Mouse (Mus musculus) heart, postnatal 0 days (tissue): ENCODE measurements around the gene Gm20431. TPM values are rescaled to one million over a fixed set of nuclear protein-coding genes. Genes with fewer than 3 reads are reported as not detected.

Source experiments
- ATAC-seq: fragments of 200-750 bp; cut with Nextera tagmentation; 2 replicates; pipeline ENCODE4 v1.8.0; 2017; ENCODE audit warnings: low read depth, moderate number of reproducible peaks, moderate library complexity; ENCODE audit not compliant: insufficient read depth
- DNase-seq: peaks from one replicate; pipeline ENCODE4 v3.0.0-alpha.2; 2016; ENCODE audit warnings: low spot score
- H3K27ac ChIP-seq: fragments of 300-500 bp; sonication (generic); 2 replicates; pipeline ENCODE4 v1.5.1; 2014; ENCODE audit warnings: low read depth, mild to moderate bottlenecking
- H3K27me3 ChIP-seq: fragments of 300-500 bp; sonication (generic); 2 replicates; pipeline ENCODE4 v1.6.1; 2014; ENCODE audit warnings: low read length, mixed read lengths; ENCODE audit not compliant: control insufficient read depth, insufficient read depth
- H3K36me3 ChIP-seq: fragments of 300-500 bp; sonication (generic); replicated peaks from 2 replicates; pipeline ENCODE4 v1.6.1; 2014; ENCODE audit warnings: low read length, mixed read lengths; ENCODE audit not compliant: control insufficient read depth, insufficient read depth
- H3K4me1 ChIP-seq: fragments of 300-500 bp; sonication (generic); 2 replicates; pipeline ENCODE4 v1.6.1; 2014; ENCODE audit warnings: antibody characterized with exemption; ENCODE audit not compliant: control insufficient read depth, insufficient read depth
- H3K4me2 ChIP-seq: fragments of 300-500 bp; sonication (generic); 2 replicates; pipeline ENCODE4 v1.6.1; 2014; ENCODE audit warnings: low read depth, mild to moderate bottlenecking, low read length, moderate library complexity
- H3K4me3 ChIP-seq: fragments of 300-500 bp; sonication (generic); 2 replicates; pipeline ENCODE4 v1.5.1; 2014; ENCODE audit warnings: low read depth, low read length
- H3K9ac ChIP-seq: fragments of 300-500 bp; sonication (generic); replicated peaks from 2 replicates; pipeline ENCODE4 v1.6.1; 2014; ENCODE audit warnings: low read depth, low read length, mixed read lengths
- H3K9me3 ChIP-seq: fragments of 300-500 bp; sonication (generic); replicated peaks from 2 replicates; pipeline ENCODE4 v1.6.1; 2016; ENCODE audit warnings: low read length; ENCODE audit not compliant: control insufficient read depth
- CTCF ChIP-seq: IDR thresholded peaks from 2 replicates; pipeline ENCODE4 v1.5.1; 2016; ENCODE audit warnings: antibody characterized with exemption, control low read depth, low read depth
- EP300 ChIP-seq: IDR thresholded peaks from 2 replicates; pipeline ENCODE4 v1.6.1; 2016; ENCODE audit warnings: antibody characterized with exemption, low read depth
- WGBS: fragments of 180-500 bp; shearing (Covaris S2); extraction: QIAGEN DNeasy Blood & Tissue Kit; methylation state at CpG from one replicate; pipeline ENCODE4 v1.1.7; 2014; 5-methylcytosine and 5-hydroxymethylcytosine counted together
- polyA plus RNA-seq: library from polyadenylated mRNA; unstranded; fragments of >200 nt; fragmentation: Nextera tagmentation; extraction: Ambion mirVana; gene quantifications from 2 replicates; pipeline ENCODE4 v1.2.1, GENCODE M21; 2015
- total RNA-seq: library from RNA; depleted of rRNA; stranded (reverse); fragments of >200 nt; gene quantifications from 2 replicates; pipeline ENCODE4 v1.2.3, GENCODE M21; 2014; ENCODE audit warnings: low replicate concordance

The Gm20431 gene
- total and polyA plus RNA-seq, 2 experiments from 2014 or later, result 5.1 to 5.8 TPM

- 82% methylated on average over 4 of the region's 4 CpGs for WGBS
- no peak overlapping the region for H3K4me2 ChIP-seq
- H3K9me3 ChIP-seq, result no peaks in the 10 kb centered on the region
- no peak overlapping the region for H3K27ac ChIP-seq
- H3K36me3 ChIP-seq, result no peaks in the 10 kb centered on the region
- H3K9ac ChIP-seq, result no peak overlapping the region
- DNase-seq (no peak), ATAC-seq (no peak)
- TF ChIP-seq CTCF (no peak), EP300 (no peak)
- H3K4me3 ChIP-seq, result no peak overlapping the region
- H3K27me3 ChIP-seq, result no peaks in the 10 kb centered on the region
- no peaks in the 10 kb centered on the region; the same call in 1 of the 2 replicates for H3K4me1 ChIP-seq
Measured at GRCm38 (mm10) chr2:167704409-167704808, 43.1 kb upstream of the Gm20431 start.

GRCm38 (mm10) chr2:167702126-167702525 is 40.8 kb upstream of the Gm20431 start:
- DNase-seq (no peak), ATAC-seq (no peak)
- H3K9me3 ChIP-seq, result no peaks in the 10 kb centered on the region
- H3K4me1 ChIP-seq, result peaks cover 6% of the 10 kb centered on the region; the same call in 1 of the 2 replicates
- no peaks in the 10 kb centered on the region for H3K36me3 ChIP-seq
- 68% methylated on average over 6 of the region's 6 CpGs for WGBS
- H3K4me2 ChIP-seq, result no peak overlapping the region
- no peak for TF ChIP-seq CTCF
- no peak for TF ChIP-seq EP300
- no peak overlapping the region for H3K9ac ChIP-seq
- H3K4me3 ChIP-seq, result no peak overlapping the region
- H3K27me3 ChIP-seq, result no peaks in the 10 kb centered on the region
- no peak overlapping the region for H3K27ac ChIP-seq

GRCm38 (mm10) chr2:167701472-167701871 is 40.2 kb upstream of the Gm20431 start:
- peaks cover 7% of the 10 kb centered on the region for H3K4me1 ChIP-seq
- no peak overlapping the region for H3K4me2 ChIP-seq
- H3K36me3 ChIP-seq, result no peaks in the 10 kb centered on the region
- no peak for ATAC-seq
- H3K9ac ChIP-seq, result no peak overlapping the region
- no peaks in the 10 kb centered on the region for H3K27me3 ChIP-seq
- DNase-seq, result no peak
- no peak overlapping the region for H3K4me3 ChIP-seq
- 79% methylated on average over 5 of the region's 5 CpGs for WGBS
- TF ChIP-seq CTCF (no peak), EP300 (no peak)
- H3K9me3 ChIP-seq, result no peaks in the 10 kb centered on the region
- H3K27ac ChIP-seq, result no peak overlapping the region

GRCm38 (mm10) chr2:167700018-167700417 is 38.7 kb upstream of the Gm20431 start:
- no peak for DNase-seq
- whole genome bisulfite sequencing, result 70% methylated on average over 5 of the region's 5 CpGs
- TF ChIP-seq EP300 (no peak), CTCF (no peak)
- no peak overlapping the region for H3K4me3 ChIP-seq
- H3K27ac ChIP-seq, result no peak overlapping the region
- no peak for ATAC-seq
- H3K36me3 ChIP-seq, result no peaks in the 10 kb centered on the region
- no peak overlapping the region for H3K9ac ChIP-seq
- H3K27me3 ChIP-seq, result no peaks in the 10 kb centered on the region
- no peak overlapping the region for H3K4me2 ChIP-seq
- no peaks in the 10 kb centered on the region for H3K9me3 ChIP-seq
- H3K4me1 ChIP-seq, result peaks cover 12% of the 10 kb centered on the region

- Histone ChIP-seq H3K36me3 (no peaks in the 10 kb centered on the region), H3K9ac (no peak overlapping the region), H3K9me3 (no peaks in the 10 kb centered on the region), H3K4me2 (peak overlapping the region; percentile 40), H3K4me3 (no peak overlapping the region), H3K27ac (peak overlapping the region; percentile 81), H3K4me1 (peaks cover 12% of the 10 kb centered on the region), H3K27me3 (no peaks in the 10 kb centered on the region)
- ATAC-seq (peak; percentile 77), DNase-seq (peak; percentile 85)
- 2% methylated on average over 5 of the region's 5 CpGs for WGBS
- TF ChIP-seq CTCF (no peak), EP300 (no peak)
Measured at GRCm38 (mm10) chr2:167697902-167698301, 36.6 kb upstream of the Gm20431 start.

GRCm38 (mm10) chr2:167696143-167696542 is 34.8 kb upstream of the Gm20431 start:
- Histone ChIP-seq H3K4me3 (no peak overlapping the region), H3K36me3 (no peaks in the 10 kb centered on the region), H3K9me3 (no peaks in the 10 kb centered on the region), H3K27me3 (no peaks in the 10 kb centered on the region), H3K9ac (no peak overlapping the region), H3K4me2 (no peak overlapping the region), H3K4me1 (peaks cover 16% of the 10 kb centered on the region), H3K27ac (peak overlapping the region; percentile 43)
- WGBS, result 52% methylated on average over 7 of the region's 7 CpGs
- ATAC-seq, result peak; percentile 7; the same call in 1 of the 2 replicates
- TF ChIP-seq CTCF, result no peak
- no peak for TF ChIP-seq EP300
- DNase-seq, result no peak
